Mouse (Mus musculus): ENCODE data around the gene Map3k21.

Map3k21 gene

DNA sequence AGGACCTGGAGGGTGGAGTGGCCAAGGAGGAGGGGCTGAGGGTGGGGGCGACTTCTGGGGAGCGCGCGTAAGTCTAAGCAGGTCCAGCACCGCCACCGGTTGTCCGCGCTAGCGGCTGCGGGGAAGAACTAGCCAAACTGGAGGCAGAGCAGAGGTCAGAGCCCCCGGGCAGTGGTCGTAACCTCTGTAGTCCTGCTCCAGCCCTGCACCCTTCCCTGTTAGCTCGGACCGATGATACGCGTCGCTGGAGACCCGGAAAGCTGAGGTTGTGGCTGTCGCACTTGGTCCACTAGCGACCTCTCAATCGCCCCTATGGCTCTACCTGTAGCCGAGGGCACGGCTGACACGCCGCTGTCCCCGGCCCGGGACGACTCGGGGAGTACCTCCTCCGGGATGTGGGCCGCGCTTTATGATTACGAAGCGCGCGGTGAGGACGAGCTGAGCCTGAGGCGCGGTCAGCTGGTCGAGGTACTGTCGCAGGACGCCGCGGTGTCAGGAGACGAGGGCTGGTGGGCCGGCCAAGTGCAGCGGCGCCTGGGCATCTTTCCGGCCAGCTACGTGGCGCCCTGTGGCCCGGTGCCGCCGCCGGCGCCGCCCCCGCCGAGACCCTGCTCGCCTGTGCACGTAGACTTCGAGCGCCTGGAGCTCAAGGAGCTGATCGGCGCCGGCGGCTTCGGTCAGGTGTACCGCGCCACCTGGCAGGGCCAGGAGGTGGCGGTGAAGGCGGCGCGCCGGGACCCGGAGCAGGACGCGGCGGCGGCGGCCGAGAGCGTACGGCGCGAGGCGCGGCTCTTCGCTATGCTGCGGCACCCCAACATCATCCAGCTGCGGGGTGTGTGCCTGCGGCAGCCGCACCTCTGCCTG lies at the start of gene Map3k21:
Gene Map3k21, plus strand, starts transcription at position 86 of the 864 bp plus-strand sequence.
- in situ Hi-C loops (cut with MboI, MseI), result no loop called here

- in situ Hi-C loops (cut with MboI, MseI), result loop anchor here (5.0 kb wide), 2 partner anchors 294 to 684 kb away; no protein-coding TSS in a partner anchor
Measured at GRCm38 (mm10) chr8:125866125-125866524, 44.1 kb upstream of the Map3k21 start.

DNA sequence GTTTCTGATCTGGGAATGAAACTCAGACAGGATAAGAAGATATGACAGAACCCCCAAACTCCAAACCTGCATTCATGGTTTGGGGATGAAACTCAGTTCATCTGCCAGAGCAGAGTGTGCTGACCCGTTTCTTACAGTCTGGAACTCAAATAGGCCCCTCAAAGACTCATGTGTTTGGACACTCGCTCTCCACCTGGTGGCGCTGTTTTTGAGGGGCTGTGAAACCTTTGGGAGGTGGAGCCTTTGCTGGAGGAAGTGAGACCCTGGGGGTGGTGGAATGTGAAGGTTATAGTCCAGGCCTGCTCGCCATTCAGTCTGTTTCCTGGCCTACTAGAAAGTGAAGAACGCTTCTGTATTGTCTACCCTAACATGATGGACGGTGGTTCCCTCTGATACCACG lies 41.7 kb upstream of the Map3k21 start:
- in situ Hi-C loops (cut with MboI, MseI), result loop anchor here (5.0 kb wide), 2 partner anchors 296 to 686 kb away; no protein-coding TSS in a partner anchor

GRCm38 (mm10) chr8:125869739-125870138 lies 40.5 kb upstream of the Map3k21 start:
- in situ Hi-C loops (cut with MboI, MseI), result loop anchor here (5.0 kb wide), 2 partner anchors 297 to 687 kb away; no protein-coding TSS in a partner anchor

- in situ Hi-C loops (cut with MboI, MseI), result no loop called here
Measured at GRCm38 (mm10) chr8:125870179-125870702, 40.0 kb upstream of the Map3k21 start.

- in situ Hi-C loops (cut with MboI, MseI), result no loop called here
Measured at GRCm38 (mm10) chr8:125870821-125871321, 39.4 kb upstream of the Map3k21 start.

- in situ Hi-C loops (cut with MboI, MseI), result no loop called here
Measured at GRCm38 (mm10) chr8:125872501-125873249, 37.6 kb upstream of the Map3k21 start.

- in situ Hi-C loops (cut with MboI, MseI), result no loop called here
Measured at GRCm38 (mm10) chr8:125873250-125873534, 37.1 kb upstream of the Map3k21 start.

DNA sequence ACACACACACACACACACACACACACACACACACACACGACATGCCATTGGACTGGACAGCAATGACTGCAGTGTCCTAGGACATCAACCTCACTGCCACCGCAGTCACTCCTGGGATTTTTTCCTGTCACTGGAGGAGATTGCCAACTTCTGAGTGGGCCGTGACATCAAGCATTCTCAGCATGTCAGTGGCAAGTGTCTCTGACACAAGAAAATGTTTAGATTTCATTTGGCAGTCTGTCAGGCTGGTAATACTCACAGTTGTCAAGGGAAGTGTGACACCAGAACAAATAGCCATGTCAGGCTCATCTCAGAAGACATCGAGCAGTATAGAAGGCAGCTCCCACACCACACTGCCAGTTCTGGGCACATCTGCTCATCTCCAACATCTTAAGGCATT lies 29.8 kb upstream of the Map3k21 start:
- in situ Hi-C loops (cut with MboI, MseI), result loop anchor here (25.0 kb wide), 1 partner anchor 1993 kb away; the partner anchor contains the start of gene Acta1

GRCm38 (mm10) chr8:125887549-125887948 lies 22.7 kb upstream of the Map3k21 start:
- in situ Hi-C loops (cut with MboI, MseI), result loop anchor here (25.0 kb wide), 1 partner anchor 2000 kb away; the partner anchor contains the start of gene Acta1

DNA sequence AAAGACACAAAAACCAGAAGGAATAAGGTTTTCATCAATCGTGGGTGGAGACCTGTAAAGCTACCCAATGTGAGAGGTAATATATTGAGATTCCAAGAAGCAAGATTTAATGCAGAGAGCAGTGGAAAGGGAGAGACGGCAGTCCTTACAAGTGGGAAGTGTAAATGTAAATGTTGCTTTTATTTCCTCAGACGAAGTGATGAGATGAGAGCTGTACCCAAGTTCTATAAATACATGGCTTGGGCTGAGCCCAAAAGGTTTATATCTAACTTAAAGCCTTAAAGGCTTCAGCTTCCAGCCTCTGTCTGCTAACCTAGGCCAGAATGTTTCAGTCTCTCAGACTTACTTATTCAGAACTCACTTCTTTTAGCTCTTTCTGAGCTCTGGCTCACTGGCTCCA lies 20.3 kb upstream of the Map3k21 start:
- in situ Hi-C loops (cut with MboI, MseI), result loop anchor here (25.0 kb wide), 1 partner anchor 2003 kb away; the partner anchor contains the start of gene Acta1

- in situ Hi-C loops (cut with MboI, MseI), result loop anchor here (5.0 to 25.0 kb wide), 2 partner anchors 1330 to 2010 kb away; partner anchors contain the start of genes Acta1 and Agt
Measured at GRCm38 (mm10) chr8:125897388-125897787, 12.9 kb upstream of the Map3k21 start.

DNA sequence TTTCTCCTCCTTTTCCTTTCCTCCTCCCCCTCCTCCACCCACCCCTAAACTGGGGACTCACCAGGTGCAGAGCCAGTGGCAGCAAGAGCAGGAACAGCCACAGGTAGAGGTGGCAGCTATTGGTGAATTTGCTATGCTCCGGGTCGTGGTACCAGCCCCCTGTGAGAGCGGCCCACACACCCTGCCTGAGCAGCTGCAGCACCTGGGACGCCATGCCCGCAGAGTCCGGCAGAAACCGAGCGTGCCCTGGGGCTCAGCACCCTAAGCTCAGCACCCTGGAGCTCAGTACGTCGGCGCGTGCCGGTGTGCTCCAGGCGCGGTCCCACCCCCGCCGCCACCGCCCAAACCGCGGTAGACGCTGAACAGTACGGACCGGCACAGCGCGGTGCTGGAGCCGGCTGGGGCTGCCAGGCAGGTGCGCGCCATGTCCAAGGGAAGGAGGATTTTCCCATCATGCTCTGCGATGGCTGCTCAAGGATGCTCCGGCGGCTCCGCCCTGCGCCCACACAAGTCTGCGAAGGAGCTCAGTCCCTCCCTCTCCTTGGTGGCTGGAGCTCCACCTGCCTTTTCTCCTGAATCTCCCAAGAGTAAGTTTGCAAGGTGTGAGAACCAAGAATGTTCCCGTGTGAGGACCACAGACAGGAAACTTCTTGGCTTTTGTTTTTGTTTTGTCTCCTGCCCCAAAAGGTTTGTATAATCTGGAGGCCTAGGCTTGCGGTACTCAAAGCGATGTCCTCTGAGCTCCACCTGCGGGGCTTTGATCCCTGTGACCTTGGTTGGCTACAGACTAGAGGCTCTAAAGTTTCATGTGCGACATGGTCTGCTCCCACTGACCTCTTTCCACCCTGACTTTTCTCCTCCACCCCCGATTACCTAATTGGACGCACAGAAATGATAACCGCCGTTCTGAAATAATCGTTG lies 12.1 kb upstream of the Map3k21 start, which contains the start of gene Pcnx2:
Gene Pcnx2, minus strand, starts transcription at position 450 of the 921 bp plus-strand sequence.
- in situ Hi-C loops (cut with MboI, MseI), result loop anchor here (5.0 to 25.0 kb wide), 2 partner anchors 1331 to 2011 kb away; partner anchors contain the start of genes Acta1 and Agt

- in situ Hi-C loops (cut with MboI, MseI), result loop anchor here (5.0 to 25.0 kb wide), 2 partner anchors 1332 to 2012 kb away; partner anchors contain the start of genes Acta1 and Agt
Measured at GRCm38 (mm10) chr8:125898899-125899298, 11.4 kb upstream of the Map3k21 start.

GRCm38 (mm10) chr8:125901167-125901566 lies 9.1 kb upstream of the Map3k21 start:
- in situ Hi-C loops (cut with MboI, MseI), result no loop called here

DNA sequence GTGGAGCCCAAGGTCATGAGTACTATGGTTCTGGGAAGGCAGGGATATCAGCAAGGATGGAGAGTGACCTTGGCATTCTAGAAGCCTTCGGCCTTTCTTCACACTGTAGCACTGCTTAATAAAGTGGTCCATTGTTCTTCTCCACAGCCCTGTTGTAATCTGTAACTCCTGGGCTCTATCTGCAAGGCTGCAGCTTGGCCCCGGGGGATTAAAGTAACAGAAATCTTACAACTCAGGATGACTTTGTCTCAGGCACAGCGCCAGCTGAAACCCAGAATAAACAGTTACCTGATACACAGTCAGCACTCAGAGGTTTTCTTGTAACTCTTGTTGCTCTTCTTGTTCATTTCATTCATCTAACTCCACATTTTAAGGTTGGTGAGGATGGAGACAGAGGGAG lies 7.7 kb upstream of the Map3k21 start:
- in situ Hi-C loops (cut with MboI, MseI), result no loop called here

GRCm38 (mm10) chr8:125905341-125905740 lies 4.9 kb upstream of the Map3k21 start:
- in situ Hi-C loops (cut with MboI, MseI), result no loop called here

- in situ Hi-C loops (cut with MboI, MseI), result no loop called here
Measured at GRCm38 (mm10) chr8:125907311-125907710, 2.9 kb upstream of the Map3k21 start.

- in situ Hi-C loops (cut with MboI, MseI), result no loop called here
Measured at GRCm38 (mm10) chr8:125909661-125910364, 437 bp upstream of the Map3k21 start.

- in situ Hi-C loops (cut with MboI, MseI), result no loop called here
Measured at GRCm38 (mm10) chr8:125911229-125911580, 955 bp downstream of the Map3k21 start.
